Mouse (Mus musculus) erythroblast, embryonic 14.5 days (primary cell): ENCODE data around the gene Hoxa13.

ENCODE experiments used
- GATA1 ChIP-seq: IDR thresholded peaks from 2 replicates; pipeline ENCODE4 v1.6.1; 2012; ENCODE audit warnings: low read length, inconsistent platforms, mixed read lengths
- TAL1 ChIP-seq: IDR thresholded peaks from 3 replicates; pipeline ENCODE4 v1.6.1; 2012; ENCODE audit warnings: low read length, inconsistent platforms, mixed read lengths

GRCm38 (mm10) chr6:52221993-52222685, 38.5 kb downstream of the Hoxa13 start:
- TF ChIP-seq TAL1 (no peak), GATA1 (no peak)
